Mouse (Mus musculus) C2C12 (cell line): ENCODE data around the gene Tpm1. TPM values are rescaled to one million over a fixed set of nuclear protein-coding genes. Genes with fewer than 3 reads are reported as not detected.
A peak's percentile ranks its signal among the peaks of the same experiment; 100 is the strongest.

Experiments used
- H3K27me3 ChIP-seq: one replicate; pipeline ENCODE4 v1.6.1; 2011; ENCODE audit not compliant: control insufficient read depth, insufficient read depth, insufficient read length
- H3K36me3 ChIP-seq: one replicate; pipeline ENCODE4 v1.6.1; 2011; ENCODE audit not compliant: control insufficient read depth, insufficient read depth
- H3K4me3 ChIP-seq: one replicate; pipeline ENCODE4 v1.5.1; 2011; ENCODE audit warnings: mild to moderate bottlenecking, control low read depth; ENCODE audit not compliant: poor library complexity, insufficient read depth, severe bottlenecking
- H3K79me2 ChIP-seq: one replicate; pipeline ENCODE4 v1.6.1; 2011; ENCODE audit not compliant: control insufficient read depth, insufficient read depth
- H3K79me3 ChIP-seq: one replicate; pipeline ENCODE4 v1.6.1; 2011; ENCODE audit warnings: low read depth, control low read depth
- H3ac ChIP-seq: one replicate; pipeline ENCODE3; 2011; ENCODE audit warnings: low read depth; ENCODE audit not compliant: control insufficient read depth, insufficient read length
- CEBPB ChIP-seq: IDR thresholded peaks from one replicate; pipeline ENCODE4 v1.6.1; 2011; ENCODE audit warnings: low read depth, mild to moderate bottlenecking, control low read depth, moderate library complexity
- CTCF ChIP-seq: IDR thresholded peaks from one replicate; pipeline ENCODE4 v1.5.1; 2011; ENCODE audit not compliant: control insufficient read depth, insufficient read depth, insufficient read length
- FOSL1 ChIP-seq: IDR thresholded peaks from one replicate; pipeline ENCODE4 v1.8.0; 2011; ENCODE audit warnings: mild to moderate bottlenecking, low read length; ENCODE audit not compliant: poor library complexity, insufficient read depth, severe bottlenecking
- MAX ChIP-seq: IDR thresholded peaks from one replicate; pipeline ENCODE4 v1.6.1; 2011; ENCODE audit warnings: mild to moderate bottlenecking, control low read depth
- MYOD1 ChIP-seq: IDR thresholded peaks from one replicate; pipeline ENCODE4 v1.6.1; 2011; ENCODE audit warnings: low read depth; ENCODE audit not compliant: control insufficient read depth, insufficient read length
- MYOG ChIP-seq: IDR thresholded peaks from one replicate; pipeline ENCODE4 v1.6.1; 2011; ENCODE audit not compliant: control insufficient read depth, insufficient read length; ENCODE audit errors: extremely low read depth
- USF1 ChIP-seq: IDR thresholded peaks from one replicate; pipeline ENCODE4 v1.6.1; 2011; ENCODE audit warnings: low read depth, mild to moderate bottlenecking, control low read depth, moderate library complexity
- polyA plus RNA-seq: library from polyadenylated mRNA; unstranded; fragments of >200 nt; fragmentation: generic; extraction: Trizol; gene quantifications from one replicate; pipeline ENCODE4 v1.2.1, GENCODE M21; 2012; ENCODE audit warnings: missing spikeins

Tpm1 gene
- polyA plus RNA-seq, 1 experiment, result 1,080 TPM

- no peak overlapping the region for H3K4me3 ChIP-seq
- H3K27me3 ChIP-seq, result no peaks in the 10 kb centered on the region
Measured at GRCm38 (mm10) chr9:67050736-67051337, 1.6 kb upstream of the Tpm1 start.

GRCm38 (mm10) chr9:67049836-67050235 lies 630 bp upstream of the Tpm1 start:
- TF ChIP-seq MYOG (no peak), MAX (no peak), FOSL1 (no peak), MYOD1 (no peak), CEBPB (no peak), CTCF (no peak), USF1 (no peak)
- peak overlapping the region; percentile 73 for H3ac ChIP-seq
- H3K36me3 ChIP-seq, result peaks cover 27% of the 10 kb centered on the region
- H3K27me3 ChIP-seq, result no peaks in the 10 kb centered on the region
- H3K79me3 ChIP-seq, result peaks cover 34% of the 10 kb centered on the region
- H3K79me2 ChIP-seq, result peaks cover 43% of the 10 kb centered on the region
- H3K4me3 ChIP-seq, result peak overlapping the region; percentile 60

More at GRCm38 (mm10) chr9:67050736-67051337, 1.6 kb upstream of the Tpm1 start:
- Histone ChIP-seq H3K79me2 (peaks cover 33% of the 10 kb centered on the region), H3K79me3 (peaks cover 27% of the 10 kb centered on the region), H3ac (no peak overlapping the region), H3K36me3 (peaks cover 17% of the 10 kb centered on the region)
- TF ChIP-seq CTCF, result no peak
- TF ChIP-seq MYOG, result no peak
- TF ChIP-seq FOSL1, result no peak
- TF ChIP-seq MYOD1, result no peak
- TF ChIP-seq CEBPB, result no peak
- TF ChIP-seq USF1, result no peak
- TF ChIP-seq MAX, result no peak

- peaks cover 55% of the 10 kb centered on the region for H3K79me2 ChIP-seq
- H3K4me3 ChIP-seq, result peak overlapping the region; percentile 60
- H3K79me3 ChIP-seq, result peaks cover 42% of the 10 kb centered on the region
- no peaks in the 10 kb centered on the region for H3K27me3 ChIP-seq
- H3ac ChIP-seq, result peak overlapping the region; percentile 63
- no peak for TF ChIP-seq MAX
- TF ChIP-seq CEBPB, result no peak
- TF ChIP-seq CTCF, result no peak
- TF ChIP-seq MYOD1, result no peak
- no peak for TF ChIP-seq USF1
- no peak for TF ChIP-seq MYOG
- TF ChIP-seq FOSL1, result no peak
- peaks cover 36% of the 10 kb centered on the region for H3K36me3 ChIP-seq
Measured at GRCm38 (mm10) chr9:67048483-67049085, 622 bp downstream of the Tpm1 start.

- peak overlapping the region; percentile 60 for H3K4me3 ChIP-seq
- H3ac ChIP-seq, result peak overlapping the region; percentile 63
Measured at GRCm38 (mm10) chr9:67047606-67048482, 1.4 kb downstream of the Tpm1 start.

More at GRCm38 (mm10) chr9:67047606-67048482, 1.4 kb downstream of the Tpm1 start:
- H3K36me3 ChIP-seq, result peaks cover 36% of the 10 kb centered on the region
- no peaks in the 10 kb centered on the region for H3K27me3 ChIP-seq
- H3K79me3 ChIP-seq, result peaks cover 50% of the 10 kb centered on the region
- TF ChIP-seq MAX, result no peak
- TF ChIP-seq MYOD1, result no peak
- TF ChIP-seq CEBPB, result no peak
- TF ChIP-seq MYOG, result no peak
- no peak for TF ChIP-seq FOSL1
- no peak for TF ChIP-seq USF1
- TF ChIP-seq CTCF, result no peak
- peaks cover 62% of the 10 kb centered on the region for H3K79me2 ChIP-seq
